Mouse (Mus musculus) embryonic facial prominence, embryonic 13.5 days (tissue): ENCODE measurements around the gene Trim8. TPM values are rescaled to one million over a fixed set of nuclear protein-coding genes. Genes with fewer than 3 reads are reported as not detected.

Source experiments
- ATAC-seq: fragments of 200-750 bp; cut with Nextera tagmentation; 2 replicates; pipeline ENCODE4 v1.8.0; 2017; ENCODE audit warnings: low read depth; ENCODE audit not compliant: insufficient number of reproducible peaks, insufficient read depth, low FRiP score, low TSS enrichment
- H3K27ac ChIP-seq: fragments of 300-500 bp; sonication (generic); 2 replicates; pipeline ENCODE4 v1.5.1; 2015; ENCODE audit warnings: moderate library complexity, mild to moderate bottlenecking, inconsistent platforms
- H3K27me3 ChIP-seq: fragments of 300-500 bp; sonication (generic); 2 replicates; pipeline ENCODE4 v1.6.1; 2015; ENCODE audit warnings: mild to moderate bottlenecking, inconsistent platforms
- H3K36me3 ChIP-seq: fragments of 300-500 bp; sonication (generic); 2 replicates; pipeline ENCODE4 v1.6.1; 2015; ENCODE audit warnings: mild to moderate bottlenecking, inconsistent platforms
- H3K4me1 ChIP-seq: fragments of 300-500 bp; sonication (generic); 2 replicates; pipeline ENCODE4 v1.6.1; 2015; ENCODE audit warnings: inconsistent platforms
- H3K4me2 ChIP-seq: fragments of 300-500 bp; sonication (generic); 2 replicates; pipeline ENCODE4 v1.6.1; 2015; ENCODE audit warnings: moderate library complexity, mild to moderate bottlenecking, inconsistent platforms
- H3K4me3 ChIP-seq: fragments of 300-500 bp; sonication (generic); 2 replicates; pipeline ENCODE4 v1.5.1; 2015; ENCODE audit warnings: mild to moderate bottlenecking, inconsistent platforms
- H3K9ac ChIP-seq: fragments of 300-500 bp; sonication (generic); 2 replicates; pipeline ENCODE4 v1.6.1; 2015; ENCODE audit warnings: mild to moderate bottlenecking, inconsistent platforms
- H3K9me3 ChIP-seq: fragments of 300-500 bp; sonication (generic); 2 replicates; pipeline ENCODE4 v1.6.1; 2016; ENCODE audit warnings: inconsistent platforms
- WGBS: fragments of 180-500 bp; shearing (Covaris S2); methylation state at CpG from one replicate; pipeline ENCODE4 v1.1.7; 2015; ENCODE audit warnings: mixed read lengths; 5-methylcytosine and 5-hydroxymethylcytosine counted together
- polyA plus RNA-seq: library from polyadenylated mRNA; unstranded; fragments of >200 nt; fragmentation: Nextera tagmentation; extraction: Ambion mirVana; gene quantifications from 2 replicates; pipeline ENCODE4 v1.2.1, GENCODE M21; 2015

Trim8 gene
- polyA plus RNA-seq, 1 experiment from 2014 or later: 17.6 TPM

- Histone ChIP-seq H3K27me3 (no peaks in the 10 kb centered on the region), H3K4me2 (no peak overlapping the region), H3K4me3 (no peak overlapping the region), H3K9ac (no peak overlapping the region), H3K9me3 (no peaks in the 10 kb centered on the region), H3K4me1 (peaks cover 86% of the 10 kb centered on the region), H3K27ac (peak overlapping the region; percentile 82), H3K36me3 (peaks cover 69% of the 10 kb centered on the region)
- ATAC-seq: no peak
- 20% methylated on average over 3 of the region's 3 CpGs for WGBS
Measured at GRCm38 (mm10) chr19:46481352-46481751, 20.1 kb upstream of the Trim8 start.

GRCm38 (mm10) chr19:46481756-46482155 is 19.7 kb upstream of the Trim8 start:
- Histone ChIP-seq H3K4me3 (no peak overlapping the region), H3K9me3 (no peaks in the 10 kb centered on the region), H3K4me2 (no peak overlapping the region), H3K27ac (peak overlapping the region; percentile 82), H3K4me1 (peaks cover 87% of the 10 kb centered on the region), H3K9ac (no peak overlapping the region), H3K36me3 (peaks cover 73% of the 10 kb centered on the region), H3K27me3 (no peaks in the 10 kb centered on the region)
- 30% methylated on average over 4 of the region's 4 CpGs for WGBS
- no peak for ATAC-seq

GRCm38 (mm10) chr19:46482896-46483516 is 18.5 kb upstream of the Trim8 start:
- H3K9me3 ChIP-seq: no peaks in the 10 kb centered on the region
- H3K9ac ChIP-seq: no peak overlapping the region
- peaks cover 81% of the 10 kb centered on the region for H3K4me1 ChIP-seq
- peaks cover 74% of the 10 kb centered on the region for H3K36me3 ChIP-seq
- H3K27ac ChIP-seq: peak overlapping the region; percentile 35; the same call in 1 of the 2 replicates
- H3K4me2 ChIP-seq: no peak overlapping the region
- H3K4me3 ChIP-seq: no peak overlapping the region
- 34% methylated on average over 17 of the region's 17 CpGs for WGBS
- H3K27me3 ChIP-seq: no peaks in the 10 kb centered on the region
- ATAC-seq: no peak

GRCm38 (mm10) chr19:46483701-46484328 is 17.7 kb upstream of the Trim8 start:
- Histone ChIP-seq H3K4me2 (no peak overlapping the region), H3K4me3 (no peak overlapping the region), H3K27me3 (no peaks in the 10 kb centered on the region), H3K27ac (peak overlapping the region; percentile 60), H3K9me3 (no peaks in the 10 kb centered on the region), H3K36me3 (peaks cover 70% of the 10 kb centered on the region), H3K4me1 (peaks cover 76% of the 10 kb centered on the region), H3K9ac (peak overlapping the region; percentile 36; the same call in 1 of the 2 replicates)
- WGBS: 73% methylated on average over 15 of the region's 15 CpGs
- no peak for ATAC-seq

GRCm38 (mm10) chr19:46484518-46484917 is 17.0 kb upstream of the Trim8 start:
- H3K4me3 ChIP-seq: no peak overlapping the region
- ATAC-seq: no peak
- no peaks in the 10 kb centered on the region for H3K9me3 ChIP-seq
- peaks cover 66% of the 10 kb centered on the region for H3K36me3 ChIP-seq
- H3K4me2 ChIP-seq: no peak overlapping the region
- H3K9ac ChIP-seq: peak overlapping the region; percentile 36; the same call in 1 of the 2 replicates
- no peaks in the 10 kb centered on the region for H3K27me3 ChIP-seq
- peak overlapping the region; percentile 60; the same call in 1 of the 2 replicates for H3K27ac ChIP-seq
- H3K4me1 ChIP-seq: peaks cover 72% of the 10 kb centered on the region
- WGBS: 80% methylated on average over 5 of the region's 5 CpGs

- H3K36me3 ChIP-seq: peaks cover 54% of the 10 kb centered on the region
- peaks cover 67% of the 10 kb centered on the region for H3K4me1 ChIP-seq
- no peaks in the 10 kb centered on the region for H3K9me3 ChIP-seq
- no peak overlapping the region for H3K9ac ChIP-seq
- H3K4me2 ChIP-seq: no peak overlapping the region
- no peaks in the 10 kb centered on the region for H3K27me3 ChIP-seq
- no peak overlapping the region for H3K4me3 ChIP-seq
- H3K27ac ChIP-seq: 0 out of 2 replicates have a peak overlapping the region, but pooled peaks have one; percentile 48
- ATAC-seq: no peak
- WGBS: 68% methylated on average over 9 of the region's 9 CpGs
Measured at GRCm38 (mm10) chr19:46485847-46486246, 15.7 kb upstream of the Trim8 start.

- peaks cover 53% of the 10 kb centered on the region for H3K36me3 ChIP-seq
- H3K27me3 ChIP-seq: no peaks in the 10 kb centered on the region
- no peak overlapping the region for H3K4me2 ChIP-seq
- H3K9me3 ChIP-seq: no peaks in the 10 kb centered on the region
- no peak overlapping the region; the same call in 1 of the 2 replicates for H3K9ac ChIP-seq
- H3K4me1 ChIP-seq: peaks cover 58% of the 10 kb centered on the region
- WGBS: 52% methylated on average over 2 of the region's 2 CpGs
- no peak overlapping the region for H3K4me3 ChIP-seq
- no peak for ATAC-seq
- H3K27ac ChIP-seq: no peak overlapping the region
Measured at GRCm38 (mm10) chr19:46486709-46487108, 14.8 kb upstream of the Trim8 start.

- Histone ChIP-seq H3K27me3 (no peaks in the 10 kb centered on the region), H3K9ac (no peak overlapping the region)
Measured at GRCm38 (mm10) chr19:46489448-46489847, 12.1 kb upstream of the Trim8 start.

GRCm38 (mm10) chr19:46490634-46491033 is 10.9 kb upstream of the Trim8 start:
- Histone ChIP-seq H3K4me3 (no peak overlapping the region), H3K36me3 (peaks cover 31% of the 10 kb centered on the region), H3K4me1 (peaks cover 28% of the 10 kb centered on the region), H3K27ac (no peak overlapping the region), H3K9ac (no peak overlapping the region), H3K4me2 (no peak overlapping the region), H3K9me3 (no peaks in the 10 kb centered on the region), H3K27me3 (no peaks in the 10 kb centered on the region)
- WGBS: 0% methylated on average over 2 of the region's 2 CpGs
- no peak for ATAC-seq

More at GRCm38 (mm10) chr19:46489448-46489847, 12.1 kb upstream of the Trim8 start:
- Histone ChIP-seq H3K4me3 (no peak overlapping the region), H3K4me2 (no peak overlapping the region), H3K9me3 (no peaks in the 10 kb centered on the region), H3K27ac (no peak overlapping the region), H3K36me3 (peaks cover 42% of the 10 kb centered on the region), H3K4me1 (peaks cover 32% of the 10 kb centered on the region)
- 93% methylated on average over 1 of the region's 1 CpGs for WGBS
- no peak for ATAC-seq

- ATAC-seq: no peak
- Histone ChIP-seq H3K4me3 (no peak overlapping the region), H3K36me3 (no peaks in the 10 kb centered on the region), H3K27me3 (no peaks in the 10 kb centered on the region), H3K27ac (no peak overlapping the region), H3K9me3 (no peaks in the 10 kb centered on the region), H3K9ac (no peak overlapping the region), H3K4me1 (peaks cover 8% of the 10 kb centered on the region), H3K4me2 (no peak overlapping the region)
- WGBS: 79% methylated on average over 8 of the region's 8 CpGs
Measured at GRCm38 (mm10) chr19:46495136-46495535, 6.4 kb upstream of the Trim8 start.

GRCm38 (mm10) chr19:46497230-46497629 is 4.3 kb upstream of the Trim8 start:
- WGBS: 76% methylated on average over 2 of the region's 2 CpGs
- ATAC-seq: no peak
- Histone ChIP-seq H3K27me3 (no peaks in the 10 kb centered on the region), H3K4me2 (no peak overlapping the region), H3K27ac (no peak overlapping the region), H3K4me3 (no peak overlapping the region), H3K9ac (no peak overlapping the region), H3K9me3 (no peaks in the 10 kb centered on the region), H3K4me1 (0 out of 2 replicates have a peak, but pooled peaks cover 2% of the 10 kb centered on the region), H3K36me3 (no peaks in the 10 kb centered on the region)

- Histone ChIP-seq H3K9me3 (no peaks in the 10 kb centered on the region), H3K36me3 (no peaks in the 10 kb centered on the region), H3K27ac (peak overlapping the region; percentile 83), H3K9ac (0 out of 2 replicates have a peak overlapping the region, but pooled peaks have one; percentile 55), H3K4me1 (peaks cover 18% of the 10 kb centered on the region), H3K4me3 (peak overlapping the region; percentile 89), H3K27me3 (no peaks in the 10 kb centered on the region), H3K4me2 (peak overlapping the region; percentile 98)
- 0% methylated on average over 3 of the region's 3 CpGs for WGBS
- ATAC-seq: no peak
Measured at GRCm38 (mm10) chr19:46499539-46499835, 2.0 kb upstream of the Trim8 start.
